Mouse (Mus musculus) urinary bladder, postnatal 36 days (tissue): ENCODE measurements around the gene Man2b2.

ENCODE experiments used
- DNase-seq, 2 experiments: peaks; one replicate each; pipeline ENCODE4 v3.0.0; 2022; ENCODE audit warnings: low spot score in 2 of 2, mixed read lengths in 1 of 2

The Man2b2 gene

DNA sequence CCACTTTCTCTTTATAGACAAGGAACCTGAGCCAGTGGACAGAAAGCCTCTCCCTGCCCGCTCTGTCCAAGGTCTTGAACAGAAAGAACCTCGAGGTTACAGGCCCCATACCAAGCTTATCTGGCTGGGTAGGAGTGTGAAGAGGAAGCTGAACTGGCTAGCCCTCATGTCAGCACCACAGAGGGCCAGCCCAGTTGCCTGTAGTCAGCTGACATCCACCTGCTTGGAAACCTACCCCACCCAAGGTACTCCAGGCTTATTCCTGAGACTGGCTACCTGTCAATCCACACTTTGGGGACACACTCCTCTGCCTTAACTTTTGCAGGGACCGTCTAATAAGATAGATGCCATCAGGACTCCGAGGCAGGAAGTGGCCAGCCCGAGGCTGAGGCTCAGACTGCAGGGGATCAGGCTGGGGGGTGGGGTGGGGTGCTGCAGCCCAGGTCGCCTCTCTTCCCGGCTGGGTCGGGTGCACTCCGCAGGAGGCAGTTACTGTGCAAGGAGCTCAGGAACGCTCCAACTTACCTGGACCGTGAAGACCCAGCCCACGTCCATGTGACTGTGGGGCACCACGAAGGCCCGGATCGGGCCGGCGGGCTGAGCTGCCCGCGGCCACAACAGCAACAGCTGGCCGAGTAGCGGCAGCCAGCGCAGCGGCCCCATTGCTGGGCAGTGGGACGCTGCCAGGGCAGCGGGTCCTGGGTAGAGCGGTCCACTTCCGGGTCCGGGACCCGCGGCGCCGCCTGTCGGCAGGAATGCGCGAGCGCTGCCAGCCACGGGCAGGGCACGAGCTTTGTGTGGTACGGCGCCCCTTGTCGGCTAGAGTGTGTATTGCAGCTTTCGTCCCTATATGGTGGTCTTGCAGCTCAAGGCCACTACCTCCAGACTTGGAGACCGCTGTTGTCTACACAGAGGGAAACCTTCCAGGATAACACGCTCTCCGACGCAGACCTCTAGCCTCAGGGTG, at the start of gene Man2b2:
Gene Man2b2 (minus strand): TSS at position 741 of the 967 bp plus-strand sequence.
- peak; percentile 81 to 87 for DNase-seq

DNA sequence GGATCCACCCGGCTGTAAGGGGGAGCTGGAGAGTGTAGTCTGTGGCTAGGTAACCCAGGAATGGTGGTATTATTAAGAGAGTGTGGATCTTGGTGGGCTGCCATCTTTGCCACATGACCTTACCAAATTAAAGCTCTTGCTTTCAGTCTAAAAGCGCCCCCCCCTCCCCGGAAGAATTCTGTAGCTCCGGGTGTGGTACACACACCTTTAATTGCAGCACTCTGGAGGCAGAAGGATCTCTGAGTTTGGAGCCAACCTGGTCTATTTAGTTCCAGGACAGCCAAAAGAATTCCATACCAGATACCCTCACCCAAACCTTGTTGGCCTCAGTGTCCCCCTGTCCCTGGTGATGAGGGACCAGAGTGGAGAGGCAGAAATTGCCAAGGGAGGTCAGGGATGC, 48.3 kb upstream of the Man2b2 start:
- no peak for DNase-seq

DNA sequence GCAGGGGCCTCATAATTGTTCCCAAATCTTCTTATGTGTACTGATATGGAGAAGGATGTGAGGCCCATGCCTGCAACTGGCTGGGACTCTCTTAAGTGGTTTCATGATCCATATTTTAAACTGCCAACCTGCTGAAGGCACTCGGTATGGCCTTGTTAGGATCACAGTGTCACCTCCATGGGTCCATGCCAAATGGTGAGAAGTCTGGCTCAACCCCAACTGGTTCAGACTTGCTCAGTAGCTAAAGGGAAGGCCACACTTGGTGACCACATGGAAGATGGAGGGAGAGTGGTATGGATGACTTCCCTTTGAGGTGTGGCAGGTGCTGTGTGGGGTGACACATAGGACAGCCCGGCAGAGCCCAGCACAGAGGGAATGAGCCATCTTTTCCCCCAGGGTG, 47.2 kb upstream of the Man2b2 start:
- DNase-seq, result no peak

DNA sequence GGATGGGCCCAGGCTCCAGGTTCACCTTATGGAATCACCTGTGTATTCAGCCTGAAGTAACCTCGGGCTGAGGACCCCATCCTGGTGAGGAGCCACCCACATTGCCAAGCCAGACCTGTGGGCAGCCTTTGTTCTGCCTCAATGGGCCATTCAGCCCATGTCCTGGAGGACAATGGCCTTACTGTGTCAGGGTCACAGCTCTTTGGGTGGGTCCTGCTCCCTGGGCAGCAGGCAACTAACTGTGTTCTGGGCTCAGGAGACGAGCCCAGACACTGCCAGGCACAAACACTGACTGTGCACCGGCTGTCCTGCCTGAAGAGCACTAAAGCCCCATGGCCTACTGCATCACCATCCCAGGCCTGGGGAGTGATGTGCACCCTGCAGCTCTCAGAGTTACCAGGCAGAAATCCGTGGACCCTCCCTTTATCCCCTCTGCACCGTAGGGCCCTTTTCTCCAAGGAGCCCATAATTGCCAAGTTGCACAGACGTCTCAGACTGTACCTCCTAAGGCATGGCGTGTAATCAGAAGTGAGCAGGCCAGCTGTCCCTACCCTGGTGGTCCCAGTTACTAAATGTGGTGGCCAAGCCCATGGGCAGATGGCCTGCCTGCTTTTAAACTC, 46.4 kb upstream of the Man2b2 start:
- no peak for DNase-seq

DNA sequence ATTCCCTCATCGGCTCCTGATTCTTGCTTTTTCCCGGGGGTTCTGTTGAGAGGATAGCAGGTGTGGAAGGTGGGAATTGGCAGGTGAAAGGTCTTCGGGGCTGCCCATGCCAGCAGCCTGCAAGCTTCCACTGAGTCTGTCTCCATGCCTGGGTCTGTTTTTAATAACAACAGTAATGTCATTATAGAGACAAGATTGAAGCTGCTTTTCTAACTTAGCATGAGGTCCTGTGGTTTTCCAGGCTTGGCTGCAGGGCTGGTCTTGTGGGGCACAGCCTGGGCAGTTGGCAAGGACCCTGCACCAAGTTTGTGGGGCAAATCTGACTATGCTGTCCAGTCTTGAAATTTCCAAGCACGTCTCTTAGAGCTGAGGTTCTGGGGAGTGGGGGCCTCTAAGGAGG, 45.5 kb upstream of the Man2b2 start:
- no peak for DNase-seq

DNA sequence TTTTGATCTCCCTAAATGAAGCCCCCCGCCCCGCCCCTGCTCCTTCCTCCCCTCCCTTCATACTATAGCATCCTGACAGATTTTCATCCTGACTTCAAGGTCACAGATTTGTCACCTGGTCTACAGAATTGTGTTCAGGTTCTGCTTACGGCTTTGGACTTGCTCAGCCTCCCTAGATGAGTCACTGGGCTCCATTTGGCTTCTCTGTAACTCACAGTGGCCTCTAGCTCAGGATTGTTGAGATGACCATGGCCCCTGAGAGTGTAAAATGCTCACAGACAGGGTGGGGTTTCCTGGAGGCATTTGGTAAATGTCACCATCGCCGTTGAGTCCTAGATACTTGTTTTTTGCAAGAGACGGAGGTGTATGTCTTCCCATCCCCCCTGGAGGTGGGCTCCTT, 40.5 kb upstream of the Man2b2 start:
- no peak for DNase-seq

DNA sequence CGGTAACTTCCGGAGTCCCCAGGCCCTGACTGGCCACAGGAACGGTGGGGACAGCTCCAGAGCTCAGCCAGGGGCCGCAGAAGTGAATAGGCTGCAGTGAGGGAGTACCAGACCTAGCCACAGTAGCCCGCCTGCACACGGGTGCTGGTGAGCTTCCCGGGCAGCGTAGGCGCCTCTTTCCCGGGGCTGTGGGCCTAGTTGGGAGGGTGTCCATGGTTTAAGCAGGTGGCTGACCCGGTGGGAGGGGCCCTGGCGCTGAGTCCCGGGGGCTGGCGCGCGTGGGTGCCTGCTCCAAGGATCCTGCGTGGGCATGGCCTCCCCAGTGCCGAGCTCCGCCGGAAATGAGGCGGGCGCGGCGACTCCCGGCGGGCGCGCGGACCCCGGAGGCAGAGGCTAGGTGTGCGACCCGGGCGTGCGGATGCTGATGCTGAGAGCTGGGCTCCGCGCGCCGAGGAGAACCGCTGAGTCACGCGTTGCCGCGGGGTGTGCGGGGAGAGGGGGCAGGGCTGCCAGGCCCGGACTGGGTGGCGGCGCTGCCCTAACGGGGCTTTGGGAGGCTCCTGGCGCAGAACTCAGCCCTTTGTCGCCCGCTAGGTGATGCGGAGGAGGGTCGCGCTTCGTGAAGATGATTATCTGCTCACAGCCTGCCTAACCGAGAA, 39.3 kb upstream of the Man2b2 start:
- DNase-seq, result no peak

DNA sequence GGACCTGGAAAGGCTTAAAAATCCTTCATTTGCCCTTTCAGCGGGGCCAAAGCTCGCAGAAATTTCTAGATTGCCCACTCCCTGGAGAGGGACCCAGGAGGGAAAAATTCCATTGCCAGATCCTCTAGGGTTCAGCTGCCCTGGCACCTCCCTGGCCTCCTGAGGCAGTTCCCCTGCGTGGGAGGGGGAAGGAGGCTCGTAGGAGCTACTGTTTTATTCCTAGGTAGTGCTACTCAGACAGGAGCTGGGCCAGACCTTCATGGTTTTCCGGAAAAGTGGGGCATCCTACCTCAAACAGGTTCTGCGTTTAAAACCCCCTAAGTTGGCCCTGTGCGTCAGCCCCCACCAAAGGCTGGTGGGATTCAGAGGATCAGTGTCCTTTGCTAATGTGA, 38.7 kb upstream of the Man2b2 start:
- DNase-seq, result no peak

DNA sequence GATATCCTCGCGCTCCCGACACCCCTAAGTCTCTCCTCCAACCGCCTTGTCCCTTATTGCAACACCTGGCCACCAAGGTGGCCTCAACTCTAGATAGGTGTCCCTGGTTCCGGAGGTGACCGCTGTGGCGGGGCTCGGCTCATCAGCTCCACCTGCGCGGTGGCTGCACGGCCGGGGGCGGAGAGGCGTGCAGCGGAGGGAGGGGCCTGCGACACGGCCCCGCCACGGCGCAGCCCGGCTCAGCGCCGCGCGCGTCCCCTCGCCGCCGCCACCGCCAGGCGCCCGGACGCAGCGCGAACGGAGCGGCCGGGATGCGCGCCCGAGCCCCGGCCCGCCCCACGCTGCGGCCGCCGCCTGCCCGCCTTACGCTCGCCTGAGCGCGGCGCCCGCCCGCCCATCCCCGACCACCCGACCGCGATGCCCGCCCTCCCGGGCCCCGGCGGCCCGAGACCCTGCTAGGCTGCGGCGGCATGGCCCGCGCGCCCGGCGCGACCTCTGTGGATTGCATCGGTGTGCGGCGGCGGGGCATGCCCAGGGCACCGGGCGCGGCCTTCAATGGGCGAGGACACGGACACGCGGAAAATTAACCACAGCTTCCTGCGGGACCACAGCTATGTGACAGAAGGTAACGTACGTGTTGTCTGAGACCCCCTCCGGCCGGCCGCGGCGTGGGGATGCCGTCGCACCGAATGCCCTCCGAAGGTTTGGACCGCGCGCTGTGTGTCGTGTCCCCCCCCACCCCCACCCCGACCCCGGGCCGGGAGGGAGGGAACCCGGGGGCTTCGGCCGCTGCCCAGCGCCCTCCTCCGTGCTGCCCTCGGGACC, 38.0 kb upstream of the Man2b2 start, which contains the start of gene Ppp2r2c:
Gene Ppp2r2c (plus strand): TSS at position 248 of the 825 bp plus-strand sequence.
- DNase-seq, result no peak

DNA sequence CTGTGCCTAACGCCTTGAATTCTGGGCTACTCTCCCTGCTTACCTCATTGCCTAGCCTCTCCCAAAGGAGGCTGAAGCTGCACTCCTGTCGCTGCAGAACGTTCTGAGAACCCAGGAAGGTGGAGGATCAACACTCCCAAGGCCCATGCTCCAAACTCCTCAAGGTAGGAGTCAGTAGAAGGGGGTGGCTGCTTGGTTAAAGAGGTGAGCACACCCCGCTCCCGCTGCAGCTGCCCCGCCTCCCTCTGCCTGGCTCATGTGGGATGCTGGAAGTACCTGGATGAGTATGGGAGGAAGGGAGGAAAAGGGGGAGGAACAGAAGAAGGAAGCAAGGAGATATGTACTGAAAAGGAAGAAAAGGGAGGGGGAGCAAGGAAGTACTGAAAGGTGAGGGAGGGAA, 37.1 kb upstream of the Man2b2 start:
- DNase-seq, result no peak

DNA sequence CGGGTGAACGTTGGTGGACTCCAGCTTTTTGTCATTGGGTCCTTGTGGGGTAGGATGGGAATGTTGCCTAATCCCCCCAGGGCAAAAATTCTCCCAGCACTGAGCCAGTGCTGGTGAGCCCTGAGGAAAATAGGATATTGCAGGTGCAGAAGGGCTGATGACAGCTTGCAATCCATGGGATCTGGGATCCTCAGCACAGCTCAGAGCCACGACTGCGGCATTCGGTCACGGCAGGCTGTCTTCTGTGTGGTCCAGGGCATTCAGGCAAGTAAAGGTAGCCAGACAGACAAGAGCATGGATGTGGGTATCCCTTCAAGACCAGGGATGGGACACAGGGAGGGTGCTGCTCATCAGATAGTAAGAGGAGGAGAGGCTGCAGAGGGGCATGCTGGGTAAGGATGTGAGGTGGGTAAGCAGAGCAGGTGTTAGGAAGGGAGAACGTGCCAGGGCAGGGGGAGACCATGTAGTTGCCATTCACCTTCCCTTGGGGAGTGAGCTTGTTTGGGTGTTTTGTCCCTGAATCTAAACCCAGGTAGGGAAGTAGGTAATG, 36.3 kb upstream of the Man2b2 start:
- DNase-seq, result no peak

DNA sequence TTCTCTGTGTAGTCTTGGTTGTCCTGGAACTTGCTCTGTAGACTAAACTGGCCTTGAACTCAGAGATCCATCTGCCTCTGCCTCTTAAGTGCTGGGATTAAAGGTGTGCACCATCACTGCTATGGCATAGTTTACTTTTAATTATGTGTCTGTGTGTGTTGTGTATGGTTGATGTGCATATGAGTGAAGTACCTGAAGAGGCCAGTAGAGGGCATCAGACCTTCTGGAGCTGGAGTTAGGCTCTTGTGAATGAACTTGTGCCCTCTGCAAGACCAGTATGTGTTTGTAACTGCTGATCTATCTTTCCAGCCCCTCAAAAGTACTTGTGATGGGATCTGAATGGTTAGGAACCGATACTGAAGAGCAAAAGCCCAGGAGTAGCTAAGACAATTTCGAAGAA, 30.6 kb upstream of the Man2b2 start:
- no peak for DNase-seq

DNA sequence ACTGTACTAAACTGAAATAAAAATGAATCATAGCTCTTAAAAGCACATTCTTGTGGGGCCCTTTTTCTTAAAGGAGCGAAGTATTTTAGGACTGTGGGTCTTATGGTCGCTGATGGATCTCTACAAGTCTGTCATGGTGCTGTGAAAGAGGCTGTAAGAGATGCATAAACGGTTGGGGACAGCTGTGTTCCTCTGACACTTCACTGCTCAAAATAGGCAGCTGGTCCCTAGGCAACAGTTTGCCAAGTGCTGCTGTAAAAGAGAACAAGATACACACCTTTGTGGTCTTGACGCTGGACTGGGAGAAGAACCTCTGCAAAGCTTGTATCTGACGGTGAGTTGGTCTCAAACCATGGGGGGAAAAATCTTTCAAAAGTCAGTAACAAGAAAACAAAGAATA, 27.1 kb upstream of the Man2b2 start:
- DNase-seq, result no peak

DNA sequence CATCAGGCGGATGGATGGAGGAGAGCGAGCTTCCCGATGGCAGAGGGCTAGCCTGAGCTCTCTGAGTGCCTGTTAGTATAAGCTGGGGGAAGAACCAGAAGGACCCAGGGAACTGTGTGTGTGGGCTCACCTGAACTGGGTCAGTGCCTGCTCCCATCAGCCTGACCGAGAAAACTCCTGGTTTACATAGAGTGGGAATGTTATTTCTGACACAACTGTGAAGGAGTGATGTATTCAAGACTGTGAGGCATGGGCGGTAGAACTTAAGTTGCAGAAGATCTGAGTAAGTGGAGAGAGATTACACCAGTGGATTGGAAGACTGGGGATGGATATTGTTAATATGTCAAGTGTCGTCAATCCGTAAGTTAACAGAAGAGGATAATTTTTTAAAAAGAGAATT, 26.1 kb upstream of the Man2b2 start:
- no peak for DNase-seq

DNA sequence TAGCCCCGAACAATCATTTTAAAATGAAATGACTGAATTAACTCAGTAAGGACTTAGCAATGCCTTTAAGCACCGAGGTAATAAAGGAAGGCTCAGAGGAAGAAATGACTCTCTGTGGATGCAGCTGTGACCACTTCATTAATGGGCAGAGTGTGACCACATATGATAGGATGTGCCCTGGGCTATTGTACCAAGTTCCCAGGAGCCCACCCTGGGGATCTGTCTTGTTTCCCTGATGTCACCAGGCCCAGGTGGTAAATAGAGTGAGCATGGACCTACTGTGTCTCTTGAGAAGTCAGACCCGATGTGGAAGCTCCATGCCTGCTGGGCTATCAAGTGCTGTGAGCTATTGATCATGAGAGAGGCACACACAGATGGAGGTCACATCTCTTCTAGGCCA, 24.7 kb upstream of the Man2b2 start:
- DNase-seq, result no peak

DNA sequence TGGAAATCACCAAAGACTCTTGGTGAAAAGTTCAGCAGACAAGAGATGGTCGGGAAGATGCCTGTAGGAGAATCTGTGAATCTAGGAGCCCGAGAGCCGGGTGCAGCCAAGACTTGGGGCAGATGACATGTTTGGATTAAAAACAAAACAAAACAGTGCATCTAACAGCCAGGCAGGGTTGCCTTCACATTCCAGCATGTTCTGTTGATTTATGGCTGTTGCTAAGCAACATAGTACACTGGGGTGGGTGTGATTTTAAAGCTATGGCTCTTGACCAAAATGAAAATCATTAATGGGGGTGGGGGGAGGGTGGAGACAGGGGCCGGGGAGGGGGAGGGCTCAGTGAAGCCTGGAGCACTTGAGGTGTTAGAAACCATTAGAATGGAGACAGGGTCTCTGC, 21.1 kb upstream of the Man2b2 start:
- DNase-seq, result no peak

DNA sequence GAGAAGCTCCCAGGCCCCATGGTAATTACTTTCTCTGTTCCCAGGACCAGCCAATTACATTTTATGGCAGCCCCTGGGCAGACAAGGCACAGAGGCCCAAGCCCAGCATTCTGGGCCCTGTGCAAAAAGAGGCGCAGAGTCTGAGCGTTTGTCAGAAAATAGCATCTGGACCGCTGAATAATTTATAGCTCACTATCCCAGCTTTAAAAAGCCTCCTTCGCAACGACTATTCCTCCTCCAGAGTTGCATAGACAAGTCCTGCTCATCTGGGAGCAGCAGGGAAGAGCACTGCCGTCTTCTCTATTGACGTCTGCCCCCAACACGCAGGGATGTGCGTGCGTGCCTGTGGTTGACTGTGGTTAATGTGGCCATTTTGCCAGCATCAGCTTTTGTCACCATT, 14.0 kb upstream of the Man2b2 start:
- DNase-seq, result no peak

DNA sequence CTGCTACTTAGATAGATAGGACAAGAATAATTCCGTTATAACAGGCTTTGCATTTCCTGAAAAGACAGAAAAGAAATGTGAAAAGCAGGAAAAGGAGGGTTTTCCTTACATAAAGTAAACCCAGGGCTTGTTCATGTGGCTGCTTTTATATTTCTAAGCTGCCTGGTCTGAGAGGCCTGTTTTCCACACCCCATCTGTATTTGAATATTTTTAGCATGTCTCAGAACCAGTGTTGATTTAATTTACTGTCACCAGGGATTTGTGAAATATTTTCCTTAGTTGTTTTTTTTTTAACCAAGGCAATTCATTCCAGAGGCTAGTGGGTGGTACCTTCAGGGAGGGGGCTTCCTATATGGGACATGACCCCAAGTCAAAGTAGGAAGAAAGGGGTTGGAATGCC, 11.2 kb upstream of the Man2b2 start:
- no peak for DNase-seq

DNA sequence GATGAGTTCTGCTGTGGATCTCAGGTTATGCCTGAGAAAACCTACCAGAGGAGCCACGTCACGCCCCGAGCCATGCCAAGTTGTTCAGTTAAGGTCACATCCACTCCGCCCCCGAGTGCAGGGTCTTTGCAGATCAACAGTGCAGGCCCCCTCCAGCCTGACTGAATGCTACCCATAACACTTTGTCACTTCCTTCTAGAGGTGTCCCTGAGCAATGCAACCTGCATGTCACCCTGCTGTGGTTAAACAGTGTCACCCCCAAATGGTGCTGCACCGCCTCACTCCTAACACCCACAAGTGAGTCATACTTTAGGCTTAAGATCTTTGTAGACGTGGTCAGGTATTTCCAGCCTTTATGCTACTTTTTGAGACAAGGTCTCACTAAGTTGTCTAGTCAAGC, 9.6 kb upstream of the Man2b2 start:
- no peak for DNase-seq

DNA sequence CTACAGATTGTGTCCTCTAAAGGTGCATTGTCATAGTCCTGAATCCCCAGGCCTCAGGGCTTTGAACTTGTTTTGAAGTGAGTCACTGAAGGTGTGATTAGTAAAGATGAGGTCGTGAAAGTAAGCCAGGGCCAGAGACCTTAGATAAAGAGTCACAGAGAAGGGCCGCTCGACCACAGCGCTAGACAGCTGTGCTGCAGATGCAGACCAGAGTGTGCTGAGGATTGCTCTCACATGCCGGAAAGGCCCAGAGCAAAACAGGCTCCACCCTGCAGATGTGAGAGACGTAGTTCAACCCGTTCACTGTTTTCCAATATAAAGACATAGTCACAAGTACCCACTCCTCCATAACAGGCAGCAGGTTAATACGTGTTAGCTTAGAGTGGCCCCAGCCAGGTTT, 9.1 kb upstream of the Man2b2 start:
- no peak for DNase-seq

DNA sequence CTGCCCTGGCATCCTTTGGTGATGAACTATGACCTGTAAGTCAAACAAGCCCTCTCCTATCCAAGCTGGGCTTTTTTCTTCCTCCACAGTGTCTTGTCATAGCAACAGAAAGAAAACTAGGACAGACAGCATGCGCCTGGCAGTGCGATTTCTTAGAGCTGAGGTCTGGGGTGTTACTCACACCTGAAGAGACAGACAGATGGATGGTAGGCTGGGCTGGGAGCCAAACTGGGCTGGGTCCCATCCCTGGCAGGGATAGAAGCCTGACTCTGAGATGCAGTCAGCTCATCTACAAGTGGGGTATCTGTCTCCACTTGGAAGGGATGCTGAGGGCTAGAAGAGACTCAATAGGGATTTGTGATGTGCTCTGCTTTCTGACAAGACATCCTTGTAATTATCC, 8.6 kb upstream of the Man2b2 start:
- DNase-seq, result no peak

DNA sequence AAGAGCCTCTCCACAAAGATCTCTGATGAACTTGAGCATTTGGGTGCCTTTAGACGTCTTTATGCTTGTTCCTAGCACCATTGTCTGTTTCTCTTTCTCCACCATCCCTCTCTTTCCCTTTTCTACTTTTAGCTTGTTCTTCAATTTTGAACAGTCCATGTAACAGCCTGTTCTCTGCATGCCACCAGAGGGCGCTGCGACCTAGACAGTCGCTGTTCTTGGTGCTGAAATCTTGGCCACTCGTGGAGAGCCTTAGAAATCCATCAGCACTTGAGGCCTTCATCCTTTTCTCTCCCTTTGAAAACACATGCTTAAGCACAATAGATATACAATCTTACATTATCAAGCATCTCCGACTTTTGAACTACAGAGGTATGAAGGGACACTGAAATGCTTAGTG, 5.5 kb upstream of the Man2b2 start:
- DNase-seq, result peak; percentile 37 to 53
